Mouse (Mus musculus) kidney, adult 2 months (tissue): ENCODE results near the gene Smarca4.

ENCODE experiments used
- CTCF ChIP-seq: fragments of 200-500 bp; conservative IDR thresholded peaks from 2 replicates; pipeline ENCODE4 v1.5.1; 2011; ENCODE audit warnings: low read depth, mild to moderate bottlenecking, control low read depth, low read length, moderate library complexity, mixed read lengths; ENCODE audit not compliant: insufficient read depth, insufficient read length
- POLR2A ChIP-seq: fragments of 200-500 bp; IDR thresholded peaks from one replicate; pipeline ENCODE4 v1.6.1; 2011; ENCODE audit warnings: low read depth, low read length, control low read depth

DNA sequence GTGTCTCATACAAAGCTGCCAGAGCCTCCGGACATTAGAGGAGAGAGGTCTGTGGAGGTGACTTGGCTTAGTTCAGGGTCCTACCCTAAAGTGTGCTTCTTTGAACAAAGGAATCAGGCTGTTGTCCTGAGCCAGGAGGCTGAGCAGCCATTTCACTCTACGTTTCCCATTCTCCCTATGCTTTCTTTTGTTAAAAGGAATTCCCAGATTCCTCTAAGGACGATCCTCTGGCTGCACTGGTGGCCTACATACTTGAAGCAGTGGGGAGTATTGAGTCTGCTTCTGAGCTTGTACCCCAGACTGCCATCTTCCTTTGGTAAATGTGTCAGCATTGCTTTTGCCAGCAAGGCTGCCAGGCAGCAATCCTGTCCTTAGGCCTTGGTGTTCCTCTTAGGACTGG lies 17.1 kb downstream of the Smarca4 start:
- TF ChIP-seq POLR2A (no peak), CTCF (no peak)
